Mouse (Mus musculus) C2C12 (cell line): ENCODE data around the gene Lbx1. TPM values are rescaled to one million over a fixed set of nuclear protein-coding genes. Genes with fewer than 3 reads are reported as not detected.

ENCODE experiments used
- H3K27me3 ChIP-seq: one replicate; pipeline ENCODE4 v1.6.1; 2011; ENCODE audit not compliant: control insufficient read depth, insufficient read depth, insufficient read length
- H3K36me3 ChIP-seq: one replicate; pipeline ENCODE4 v1.6.1; 2011; ENCODE audit not compliant: control insufficient read depth, insufficient read depth
- H3K4me3 ChIP-seq: one replicate; pipeline ENCODE4 v1.5.1; 2011; ENCODE audit warnings: mild to moderate bottlenecking, control low read depth; ENCODE audit not compliant: poor library complexity, insufficient read depth, severe bottlenecking
- H3K79me2 ChIP-seq: one replicate; pipeline ENCODE4 v1.6.1; 2011; ENCODE audit not compliant: control insufficient read depth, insufficient read depth
- H3K79me3 ChIP-seq: one replicate; pipeline ENCODE4 v1.6.1; 2011; ENCODE audit warnings: low read depth, control low read depth
- H3ac ChIP-seq: one replicate; pipeline ENCODE3; 2011; ENCODE audit warnings: low read depth; ENCODE audit not compliant: control insufficient read depth, insufficient read length
- CEBPB ChIP-seq: IDR thresholded peaks from one replicate; pipeline ENCODE4 v1.6.1; 2011; ENCODE audit warnings: low read depth, mild to moderate bottlenecking, control low read depth, moderate library complexity
- CTCF ChIP-seq: IDR thresholded peaks from one replicate; pipeline ENCODE4 v1.5.1; 2011; ENCODE audit not compliant: control insufficient read depth, insufficient read depth, insufficient read length
- FOSL1 ChIP-seq: IDR thresholded peaks from one replicate; pipeline ENCODE4 v1.8.0; 2011; ENCODE audit warnings: mild to moderate bottlenecking, low read length; ENCODE audit not compliant: poor library complexity, insufficient read depth, severe bottlenecking
- MAX ChIP-seq: IDR thresholded peaks from one replicate; pipeline ENCODE4 v1.6.1; 2011; ENCODE audit warnings: mild to moderate bottlenecking, control low read depth
- MYOD1 ChIP-seq: IDR thresholded peaks from one replicate; pipeline ENCODE4 v1.6.1; 2011; ENCODE audit warnings: low read depth; ENCODE audit not compliant: control insufficient read depth, insufficient read length
- MYOG ChIP-seq: IDR thresholded peaks from one replicate; pipeline ENCODE4 v1.6.1; 2011; ENCODE audit not compliant: control insufficient read depth, insufficient read length; ENCODE audit errors: extremely low read depth
- USF1 ChIP-seq: IDR thresholded peaks from one replicate; pipeline ENCODE4 v1.6.1; 2011; ENCODE audit warnings: low read depth, mild to moderate bottlenecking, control low read depth, moderate library complexity
- polyA plus RNA-seq: library from polyadenylated mRNA; unstranded; fragments of >200 nt; fragmentation: generic; extraction: Trizol; gene quantifications from one replicate; pipeline ENCODE4 v1.2.1, GENCODE M21; 2012; ENCODE audit warnings: missing spikeins

Gene Lbx1
- polyA plus RNA-seq, 1 experiment, result 0.02 TPM

DNA sequence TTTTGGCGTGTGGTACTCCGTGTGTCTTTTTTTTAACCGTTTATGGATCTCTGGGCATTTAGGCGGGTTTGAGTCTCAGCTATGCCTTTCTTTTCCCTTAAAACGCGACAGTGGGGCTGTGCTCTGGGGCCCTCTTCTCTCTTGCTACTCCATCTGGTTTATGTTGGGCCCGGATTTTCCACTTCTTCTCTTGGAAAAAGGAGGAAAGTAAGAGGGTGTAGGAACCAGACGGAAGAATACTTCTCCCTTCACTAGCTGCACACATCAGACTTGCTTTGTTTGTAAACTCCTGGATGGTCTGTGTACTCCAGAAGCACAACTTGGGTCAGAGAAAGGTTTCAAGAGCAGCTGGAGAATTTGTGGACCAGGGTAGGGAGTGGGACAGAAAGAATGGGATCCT lies 1.5 kb upstream of the Lbx1 start:
- Histone ChIP-seq H3K79me3 (no peaks in the 10 kb centered on the region), H3K36me3 (no peaks in the 10 kb centered on the region), H3K4me3 (no peak overlapping the region), H3K79me2 (no peaks in the 10 kb centered on the region), H3ac (no peak overlapping the region), H3K27me3 (peaks cover 87% of the 10 kb centered on the region)
- no peak for TF ChIP-seq MAX
- TF ChIP-seq CTCF, result no peak
- TF ChIP-seq CEBPB, result no peak
- TF ChIP-seq FOSL1, result no peak
- TF ChIP-seq MYOG, result no peak
- no peak for TF ChIP-seq MYOD1
- TF ChIP-seq USF1, result no peak

DNA sequence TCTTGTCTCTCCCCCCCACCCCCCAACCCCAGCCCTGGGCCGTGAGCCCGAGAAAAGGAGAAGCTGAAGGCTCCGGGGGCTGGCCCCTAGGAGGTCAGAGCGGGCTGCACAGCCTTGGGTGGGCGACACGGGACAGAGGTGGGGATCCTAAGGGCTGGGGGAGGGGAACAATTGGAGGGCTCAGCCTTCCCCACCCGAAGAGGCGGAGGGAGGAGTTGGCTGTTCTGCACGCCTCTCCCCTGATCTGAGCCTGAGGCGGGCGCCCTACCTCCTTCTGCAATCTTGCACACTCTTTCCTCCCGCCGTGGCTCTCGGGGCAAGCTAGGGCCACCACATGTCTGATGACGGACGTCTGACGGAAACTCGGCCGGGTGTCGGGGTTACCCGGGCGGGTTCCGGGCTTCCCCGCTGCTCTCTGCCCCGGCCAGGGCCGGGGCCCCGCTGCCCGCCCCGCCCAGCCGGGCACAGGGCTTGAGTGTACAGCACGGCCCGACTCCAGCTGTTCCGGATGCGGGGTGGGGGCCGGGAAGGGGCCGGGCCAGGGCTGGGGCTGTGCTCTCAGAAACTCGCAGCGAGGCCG lies 841 bp upstream of the Lbx1 start:
- peak overlapping the region; percentile 7 for H3ac ChIP-seq
- no peak overlapping the region for H3K4me3 ChIP-seq
- TF ChIP-seq FOSL1, result no peak
- no peak for TF ChIP-seq MAX
- TF ChIP-seq MYOG, result no peak
- TF ChIP-seq CTCF, result no peak
- TF ChIP-seq CEBPB, result no peak
- TF ChIP-seq USF1, result no peak
- TF ChIP-seq MYOD1, result no peak
- no peaks in the 10 kb centered on the region for H3K79me2 ChIP-seq
- no peaks in the 10 kb centered on the region for H3K79me3 ChIP-seq
- no peaks in the 10 kb centered on the region for H3K36me3 ChIP-seq
- H3K27me3 ChIP-seq, result peaks cover 87% of the 10 kb centered on the region

DNA sequence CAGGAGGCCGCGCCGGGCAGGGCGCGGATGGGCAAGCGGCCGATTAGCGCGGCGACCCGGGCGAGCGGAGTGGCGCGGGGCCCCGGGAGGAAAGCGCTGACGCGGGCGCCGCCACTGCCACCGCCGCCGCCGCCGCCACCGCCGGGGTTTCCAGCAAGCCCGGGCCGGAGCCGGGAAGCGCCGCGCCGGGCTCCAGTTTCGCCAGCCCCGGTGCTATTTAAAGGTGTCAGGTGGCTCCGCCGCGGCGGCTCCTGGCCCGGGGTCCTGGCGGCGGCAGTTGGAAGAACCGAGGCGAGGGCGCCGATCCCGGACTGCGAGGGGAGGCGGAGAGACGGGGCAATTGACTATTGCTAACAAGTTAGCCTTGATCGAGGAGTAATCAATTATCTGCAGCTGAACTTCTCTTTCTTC lies 276 bp downstream of the Lbx1 start:
- H3K36me3 ChIP-seq, result no peaks in the 10 kb centered on the region
- no peak overlapping the region for H3K4me3 ChIP-seq
- peaks cover 85% of the 10 kb centered on the region for H3K27me3 ChIP-seq
- H3K79me3 ChIP-seq, result no peaks in the 10 kb centered on the region
- no peak overlapping the region for H3ac ChIP-seq
- TF ChIP-seq USF1 (no peak), MAX (no peak), CEBPB (no peak), CTCF (no peak), MYOD1 (no peak), MYOG (no peak), FOSL1 (no peak)
- H3K79me2 ChIP-seq, result no peaks in the 10 kb centered on the region

DNA sequence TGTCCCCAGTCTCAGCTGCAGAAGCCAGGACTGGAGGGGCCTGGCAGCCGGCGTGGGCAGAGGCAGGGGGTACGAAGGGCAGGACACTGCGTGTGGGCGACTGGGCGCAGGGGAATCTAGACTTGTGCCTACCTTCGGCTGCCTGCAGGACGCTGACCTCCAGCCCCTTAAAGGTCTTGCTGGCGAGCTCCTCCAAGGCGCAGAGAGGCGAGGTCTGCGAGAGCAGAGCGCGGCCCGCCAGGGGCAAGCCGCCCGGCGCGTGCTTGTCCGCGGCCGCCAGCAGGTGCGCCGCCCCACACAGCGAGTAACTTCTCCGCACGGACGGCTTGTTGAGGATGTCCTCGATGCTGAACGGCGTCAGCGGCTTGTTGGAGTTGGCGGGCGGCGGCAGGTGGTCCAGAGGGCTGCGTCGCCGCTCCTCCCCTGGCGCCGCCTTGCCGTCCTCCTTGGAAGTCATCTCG lies 811 bp downstream of the Lbx1 start:
- Histone ChIP-seq H3K36me3 (no peaks in the 10 kb centered on the region), H3K79me2 (no peaks in the 10 kb centered on the region), H3K79me3 (no peaks in the 10 kb centered on the region), H3K27me3 (peaks cover 85% of the 10 kb centered on the region), H3ac (no peak overlapping the region), H3K4me3 (no peak overlapping the region)
- TF ChIP-seq CEBPB, result no peak
- TF ChIP-seq MYOG, result no peak
- TF ChIP-seq CTCF, result no peak
- TF ChIP-seq FOSL1, result no peak
- no peak for TF ChIP-seq USF1
- no peak for TF ChIP-seq MAX
- no peak for TF ChIP-seq MYOD1

DNA sequence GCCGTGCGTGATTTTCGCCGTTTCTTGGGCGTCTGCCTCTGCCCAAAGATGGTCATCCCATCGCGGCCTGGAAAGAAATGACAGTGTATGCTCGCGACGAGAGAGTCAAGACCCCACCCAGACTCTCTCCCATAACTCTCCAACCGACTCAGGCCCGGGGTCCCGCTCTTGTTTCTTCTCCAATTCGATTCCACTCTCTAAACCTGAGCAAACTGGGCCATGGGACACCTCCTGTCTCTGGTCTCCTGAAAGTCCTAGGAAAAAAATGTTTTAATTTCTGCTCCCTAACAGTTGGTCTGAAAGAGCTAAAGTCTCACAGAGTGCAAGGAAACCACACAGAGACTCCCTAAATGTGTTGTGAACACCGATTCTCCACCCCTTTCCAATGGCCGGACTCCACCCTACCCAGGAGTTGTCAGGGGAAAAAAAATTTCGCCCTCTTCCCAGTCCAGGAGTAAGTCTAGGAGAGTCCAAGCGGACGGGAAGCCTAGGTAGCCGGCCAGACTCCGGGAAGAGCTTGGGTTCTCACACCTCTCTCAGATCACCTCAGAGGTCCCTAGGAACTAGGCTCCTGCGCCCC lies 1.3 kb downstream of the Lbx1 start:
- no peak for TF ChIP-seq USF1
- TF ChIP-seq CTCF, result no peak
- TF ChIP-seq FOSL1, result no peak
- no peak for TF ChIP-seq MAX
- TF ChIP-seq MYOG, result no peak
- no peak for TF ChIP-seq CEBPB
- no peak for TF ChIP-seq MYOD1
- no peaks in the 10 kb centered on the region for H3K36me3 ChIP-seq
- no peak overlapping the region for H3K4me3 ChIP-seq

DNA sequence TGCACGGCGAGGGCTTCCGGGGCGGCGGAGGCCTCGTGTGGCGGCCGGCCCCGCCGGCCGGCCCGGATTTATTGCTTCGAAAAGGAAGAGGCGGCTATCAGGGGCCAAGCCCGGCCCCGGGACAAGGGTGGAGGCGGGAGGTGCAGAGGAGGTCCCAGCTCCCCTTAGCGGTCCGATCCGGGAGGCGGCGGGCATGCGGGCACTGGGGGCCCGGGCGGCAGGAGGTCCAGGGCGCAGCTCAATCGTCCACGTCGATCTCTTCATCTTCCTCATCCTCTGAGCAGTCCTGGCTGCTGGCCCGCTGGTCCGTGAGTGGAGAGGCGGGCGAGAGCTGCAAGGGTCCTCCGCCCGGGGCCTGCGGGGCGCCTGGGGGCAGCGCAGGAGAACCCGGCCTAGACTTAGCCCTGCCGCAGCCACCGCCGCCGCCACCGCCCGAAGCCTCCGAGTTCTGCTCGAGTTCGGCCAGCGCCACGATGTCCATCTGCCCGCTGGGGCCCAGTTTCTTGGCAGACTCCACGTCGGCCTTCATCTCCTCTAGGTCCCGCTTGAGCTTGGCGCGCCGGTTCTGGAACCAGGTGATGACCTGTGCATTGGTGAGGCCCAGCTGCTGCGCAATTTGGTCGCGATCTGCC lies 2.0 kb downstream of the Lbx1 start:
- no peaks in the 10 kb centered on the region for H3K36me3 ChIP-seq
- TF ChIP-seq CEBPB, result no peak
- no peak for TF ChIP-seq MAX
- TF ChIP-seq FOSL1, result no peak
- TF ChIP-seq MYOD1, result no peak
- TF ChIP-seq USF1, result no peak
- no peak for TF ChIP-seq CTCF
- no peak for TF ChIP-seq MYOG
- no peaks in the 10 kb centered on the region for H3K79me3 ChIP-seq
- H3K27me3 ChIP-seq, result peaks cover 93% of the 10 kb centered on the region
- H3K79me2 ChIP-seq, result no peaks in the 10 kb centered on the region
- no peak overlapping the region for H3ac ChIP-seq
- no peak overlapping the region for H3K4me3 ChIP-seq

More for the DNA sequence above, 1.3 kb downstream of the Lbx1 start:
- H3K27me3 ChIP-seq, result peaks cover 90% of the 10 kb centered on the region
- no peaks in the 10 kb centered on the region for H3K79me3 ChIP-seq
- no peaks in the 10 kb centered on the region for H3K79me2 ChIP-seq
- no peak overlapping the region for H3ac ChIP-seq
